Mouse (Mus musculus): ENCODE data around the gene Il23r.
"Not testable (repeated sequence)": the region's sequence is repeated elsewhere in the genome, so short reads cannot be mapped to it uniquely, and the experiment has no call there.

The Il23r gene

DNA sequence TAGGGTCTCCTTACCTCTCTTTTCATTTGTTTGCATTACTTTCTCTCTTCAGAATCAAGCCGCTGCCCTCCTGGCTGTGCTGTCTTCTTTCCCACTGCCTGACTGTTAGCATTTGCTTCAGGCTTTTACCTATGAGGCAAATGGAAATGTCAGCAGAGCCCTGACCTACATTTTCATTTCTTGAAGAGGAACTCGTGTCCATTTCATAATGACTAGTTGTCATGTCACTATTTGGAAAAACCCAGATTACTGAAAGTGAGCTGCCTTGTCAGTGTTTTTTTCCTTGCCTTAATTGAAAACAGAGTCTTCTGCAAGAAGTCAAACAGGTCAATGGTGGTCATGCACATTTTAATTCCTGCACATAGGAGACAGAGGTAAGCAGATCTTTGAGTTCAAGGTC, at the start of gene Il23r:
Il23r (minus strand) TSS at position 101 of the 400 bp plus-strand sequence.
- DNase-seq, result no peak

GRCm38 (mm10) chr6:67535777-67536054, 44.1 kb upstream of the Il23r start, which contains the start of gene Tacstd2:
Gene Tacstd2, minus strand, starts transcription at chr6:67535796.
- no peak for DNase-seq

DNA sequence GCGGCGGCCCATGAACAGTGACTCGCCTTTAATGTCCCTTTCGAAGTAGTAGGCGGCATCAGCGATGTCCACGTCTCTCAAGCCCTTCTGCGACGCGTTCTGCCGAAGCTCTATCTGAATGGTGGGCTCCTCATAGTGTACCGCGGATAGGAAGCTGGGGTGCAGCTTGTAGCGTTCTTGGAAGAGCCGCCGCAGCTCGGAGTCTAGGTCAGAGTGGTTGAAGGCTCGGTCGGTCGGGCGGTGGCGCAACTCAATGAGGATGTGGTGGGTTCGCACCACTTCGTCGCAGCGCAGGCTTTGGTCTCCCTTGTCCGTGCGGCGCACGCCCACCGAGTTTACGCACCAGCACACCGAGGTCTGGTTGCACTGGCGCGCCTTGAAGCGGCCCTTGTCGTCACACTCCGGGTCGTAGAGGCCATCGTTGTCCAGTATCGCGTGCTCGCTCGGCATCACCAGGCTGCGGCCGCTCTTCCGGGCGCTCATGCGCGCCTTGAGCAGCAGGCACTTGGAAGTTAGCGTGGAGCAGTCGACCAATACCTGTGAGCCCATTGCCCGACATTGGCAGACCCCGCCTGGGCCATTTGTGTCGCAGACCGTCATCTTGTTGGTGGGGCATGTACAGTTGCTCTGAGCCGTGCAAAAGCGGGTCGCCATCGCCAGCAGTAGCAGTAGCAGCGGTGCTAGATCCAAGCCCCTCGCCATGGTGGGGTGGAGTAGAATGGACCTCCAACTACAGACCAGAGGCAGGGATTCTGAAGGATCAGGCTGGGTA, 43.5 kb upstream of the Il23r start:
- DNase-seq, result peak; percentile 16 to 43

GRCm38 (mm10) chr6:67534191-67535004, 42.7 kb upstream of the Il23r start:
- no peak for DNase-seq

DNA sequence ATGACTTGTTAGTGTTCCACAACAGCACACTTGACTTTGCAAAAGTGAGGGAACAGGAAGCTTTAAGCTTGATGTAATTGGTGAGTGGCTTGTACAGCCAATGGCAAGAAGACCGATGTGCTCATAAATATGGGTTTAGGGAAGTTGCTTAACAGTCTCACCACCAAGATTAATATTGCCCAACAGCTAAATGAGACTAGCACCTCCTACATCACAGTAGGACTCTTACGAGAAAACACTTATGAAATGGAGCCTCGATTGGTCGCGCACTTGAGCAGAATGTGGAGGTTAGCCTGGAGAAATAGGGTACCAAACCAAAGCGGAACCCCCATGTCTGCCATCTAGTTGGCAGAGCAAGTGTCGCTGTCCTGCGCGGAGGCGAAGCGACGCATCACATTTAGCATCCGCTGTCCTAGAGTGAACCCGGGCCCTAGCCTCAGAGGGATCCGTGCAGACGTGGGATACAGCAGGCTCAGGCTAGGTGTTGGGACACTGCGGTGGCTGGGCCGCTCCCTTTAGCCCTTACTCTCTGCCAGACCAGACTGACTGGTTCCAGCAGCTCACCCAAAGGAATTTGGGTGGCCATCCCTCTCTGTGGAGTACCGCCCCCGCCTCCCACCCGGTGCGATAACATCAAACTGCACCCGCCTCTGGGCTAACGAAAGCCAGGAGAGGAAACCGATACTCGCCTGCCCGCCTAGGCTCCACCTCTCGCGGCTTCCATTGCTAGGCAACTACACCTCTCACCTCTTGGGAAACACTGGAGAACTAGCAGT, 41.2 kb upstream of the Il23r start:
- peak in 1 of 2 experiments; percentile 22 for DNase-seq

GRCm38 (mm10) chr6:67531822-67532162, 40.1 kb upstream of the Il23r start:
- no peak for DNase-seq

GRCm38 (mm10) chr6:67530992-67531821, 39.6 kb upstream of the Il23r start:
- peak in 1 of 2 experiments; percentile 31 for DNase-seq

GRCm38 (mm10) chr6:67526356-67526755, 34.7 kb upstream of the Il23r start:
- DNase-seq, result no peak

DNA sequence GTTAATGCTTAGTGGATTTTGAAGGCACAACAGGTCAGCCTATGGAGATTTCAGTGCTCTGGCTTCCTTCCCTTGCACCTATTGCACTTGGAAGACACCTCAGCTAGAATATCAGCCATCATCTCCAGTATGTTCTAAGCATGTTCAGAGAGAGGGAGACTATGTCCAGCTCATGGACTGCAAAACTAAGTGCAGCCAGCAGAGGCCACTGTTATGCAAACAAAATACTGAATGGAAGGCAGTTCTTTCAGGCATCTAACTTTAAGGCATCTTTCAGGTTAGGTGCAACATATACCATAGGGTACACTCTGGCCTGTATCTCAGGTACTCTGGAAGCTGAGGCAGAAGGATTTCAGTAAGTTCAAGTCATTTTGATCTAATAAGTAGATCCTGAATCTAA, 19.1 kb upstream of the Il23r start:
- peak; percentile 18 to 63 for DNase-seq

DNA sequence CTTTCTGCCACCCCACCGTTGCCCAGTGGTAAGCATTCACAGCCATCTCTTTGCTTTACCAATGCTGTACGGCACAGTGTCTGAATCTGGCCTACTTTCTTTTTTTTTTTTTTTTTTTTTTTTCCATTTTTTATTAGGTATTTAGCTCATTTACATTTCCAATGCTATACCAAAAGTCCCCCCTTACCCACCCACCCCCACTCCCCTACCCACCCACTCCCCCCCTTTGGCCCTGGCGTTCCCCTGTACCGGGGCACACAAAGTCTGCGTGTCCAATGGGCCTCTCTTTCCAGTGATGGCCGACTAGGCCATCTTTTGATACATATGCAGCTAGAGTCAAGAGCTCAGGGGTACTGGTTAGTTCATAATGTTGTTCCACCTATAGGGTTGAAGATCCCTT, 10.3 kb upstream of the Il23r start:
- DNase-seq, result not testable (repeated sequence)

- no peak for DNase-seq
Observed at GRCm38 (mm10) chr6:67481012-67481411, 10.6 kb downstream of the Il23r start.

DNA sequence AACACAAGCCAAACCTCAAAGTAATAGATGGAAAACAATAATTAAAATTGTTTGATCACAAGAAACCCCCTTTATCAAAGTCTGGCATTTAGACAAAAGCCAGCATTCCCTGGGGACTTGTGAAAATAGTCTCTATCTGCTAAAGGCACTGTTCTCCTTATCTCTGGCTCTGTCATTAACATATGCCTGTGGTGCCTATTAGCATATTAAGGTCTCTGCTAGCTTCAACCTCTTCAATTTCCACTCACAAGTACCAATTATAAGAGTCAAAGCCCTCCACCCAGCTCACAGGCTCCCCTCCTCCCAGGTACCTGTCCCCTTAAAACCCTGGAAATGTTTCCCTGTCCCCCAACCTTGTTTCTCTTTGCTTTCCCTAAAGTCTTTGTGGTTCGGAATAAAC, 20.4 kb downstream of the Il23r start:
- no peak for DNase-seq

- DNase-seq, result no peak
Observed at GRCm38 (mm10) chr6:67459424-67459823, 32.2 kb downstream of the Il23r start.

GRCm38 (mm10) chr6:67451330-67451729, 40.3 kb downstream of the Il23r start:
- peak in 1 of 2 experiments; percentile 15 for DNase-seq

DNA sequence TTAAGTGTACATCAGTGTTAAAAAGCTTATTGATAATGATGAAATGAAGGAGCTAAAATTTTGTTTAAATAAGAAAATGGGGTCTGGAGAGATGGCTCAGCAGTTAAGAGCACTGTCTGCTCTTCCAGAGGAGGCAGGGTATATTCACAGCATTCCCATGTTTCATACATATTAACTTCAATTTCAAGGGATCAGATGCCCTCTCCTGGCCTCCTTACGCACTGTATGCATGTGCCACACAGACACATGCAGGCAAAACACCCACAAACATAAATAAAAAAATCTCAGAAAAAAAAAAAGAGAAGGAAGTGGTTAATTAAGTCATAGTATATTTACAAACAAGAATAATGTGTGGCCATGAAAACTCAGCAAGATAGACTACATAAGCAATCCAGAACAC, 45.8 kb downstream of the Il23r start:
- no peak for DNase-seq

- no peak for DNase-seq
Observed at GRCm38 (mm10) chr6:67443124-67443523, 48.5 kb downstream of the Il23r start.

DNA sequence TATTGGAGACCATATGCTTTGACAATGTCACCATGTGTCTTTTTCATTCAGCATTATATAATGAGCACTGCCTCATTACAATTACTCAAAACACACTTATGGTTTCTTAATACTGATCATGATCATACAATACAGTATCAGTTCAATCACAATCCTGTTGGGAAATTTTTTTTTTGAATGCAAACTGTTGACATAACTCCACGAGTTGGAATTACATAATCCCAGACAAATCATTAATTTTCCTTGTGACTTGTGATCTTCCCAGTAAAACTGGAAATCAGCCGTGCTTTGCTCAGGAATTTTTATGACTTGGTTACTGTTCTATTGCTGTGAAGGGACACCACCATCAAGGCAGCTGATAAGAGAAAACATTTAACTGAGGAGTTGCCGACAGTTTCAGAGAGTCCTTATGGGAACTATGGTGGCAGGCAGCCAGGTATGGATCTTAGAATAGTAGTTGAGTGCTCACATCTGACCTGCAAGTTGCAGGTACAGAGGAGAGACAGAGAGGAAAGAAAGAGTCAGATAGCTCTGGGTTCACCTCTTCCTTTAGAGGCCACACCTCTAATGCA, 53.8 kb downstream of the Il23r start:
- no peak for DNase-seq

DNA sequence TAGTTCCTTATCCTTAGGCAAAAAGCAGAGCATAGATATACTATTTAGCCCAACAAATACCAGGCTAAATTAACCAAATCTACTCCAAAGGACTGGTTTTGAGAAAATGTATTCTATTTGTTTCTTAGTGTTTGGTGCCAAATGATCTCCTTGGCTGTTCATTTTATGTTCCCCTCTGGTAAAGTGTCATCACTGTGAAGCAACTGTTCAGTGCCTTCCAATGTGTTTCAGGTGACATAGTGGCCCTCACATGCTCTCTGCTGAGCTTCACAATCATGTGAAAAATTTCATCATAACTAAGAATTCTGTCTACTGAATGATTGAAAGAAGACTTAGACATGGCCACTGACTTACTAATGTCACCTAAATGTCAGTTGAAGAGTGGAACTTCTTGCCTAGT, 54.6 kb downstream of the Il23r start:
- DNase-seq, result no peak

DNA sequence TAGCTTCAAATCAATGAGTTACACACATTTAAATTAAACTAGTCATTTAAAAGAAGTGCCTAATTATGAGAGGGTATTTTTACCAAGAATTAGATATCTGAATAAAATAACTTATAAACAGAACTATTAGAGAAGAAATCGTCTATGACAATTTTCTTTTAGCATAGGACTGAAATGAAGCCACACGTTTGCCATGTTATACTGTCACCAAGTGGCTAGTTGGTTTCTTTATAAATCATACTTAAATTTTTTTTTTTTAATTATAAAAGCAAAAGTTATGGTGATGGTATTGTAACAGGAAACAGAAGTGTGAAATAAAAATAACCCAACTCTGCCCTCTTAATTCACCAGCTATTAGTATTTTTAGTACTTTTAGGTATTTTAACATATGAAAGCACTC, 55.4 kb downstream of the Il23r start:
- no peak for DNase-seq

DNA sequence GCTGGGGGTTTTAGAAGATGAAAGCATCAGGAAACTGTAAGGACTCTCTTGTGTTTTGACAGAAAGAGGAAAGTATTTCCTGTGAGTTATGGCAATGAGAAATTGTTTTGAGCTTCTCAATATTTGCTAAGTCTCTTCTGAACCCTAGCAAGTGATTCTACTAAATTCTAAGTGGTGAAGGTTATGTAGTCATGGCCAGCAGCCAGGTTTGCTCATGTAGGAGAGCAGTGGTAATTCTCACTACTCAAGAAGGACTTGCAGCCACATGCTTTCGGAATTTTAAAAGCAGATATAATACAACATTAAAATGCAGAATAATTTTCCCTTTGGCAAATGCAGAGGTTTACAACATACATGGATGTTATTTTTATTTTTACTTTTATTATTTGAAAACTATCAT, 55.9 kb downstream of the Il23r start:
- DNase-seq, result no peak

DNA sequence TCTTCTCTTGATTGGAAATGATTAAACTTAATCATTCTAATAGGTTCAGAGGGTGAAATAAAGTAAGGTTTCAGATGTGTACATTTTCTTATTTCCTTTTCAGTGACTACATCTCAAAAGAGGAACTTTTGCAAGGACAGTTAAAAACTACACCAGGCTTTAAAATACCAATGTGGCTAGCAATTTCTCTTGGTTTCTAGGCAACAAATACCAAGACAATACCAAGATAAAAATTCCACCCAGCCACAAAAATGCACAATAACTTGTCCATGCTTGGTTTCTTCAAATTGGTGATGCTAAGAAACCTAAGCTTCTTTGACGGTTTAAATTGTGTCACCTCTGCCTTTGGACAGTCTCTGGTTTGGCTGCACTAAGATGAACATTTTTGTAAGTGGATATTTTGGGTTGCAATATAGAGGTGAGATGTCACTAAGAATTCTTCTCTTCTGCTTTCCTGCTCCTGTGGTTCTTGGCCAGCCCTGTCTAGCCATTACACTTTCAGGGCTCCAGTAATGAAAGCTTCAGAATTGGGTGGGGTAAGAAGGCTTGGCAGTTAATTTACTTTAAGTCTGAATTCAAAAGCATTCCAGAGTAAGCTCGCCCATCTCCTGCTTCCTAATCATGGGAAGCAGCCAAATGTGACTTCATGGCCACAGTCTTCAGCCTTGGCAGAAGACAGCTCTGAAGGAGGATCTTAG, 56.8 kb downstream of the Il23r start:
- no peak for DNase-seq

GRCm38 (mm10) chr6:67431808-67432207, 59.8 kb downstream of the Il23r start:
- DNase-seq, result no peak

Data from spleen, adult 18-20 months (tissue).